ENCODE assay signal across 8 mouse cellular contexts in the genomic region with DNA sequence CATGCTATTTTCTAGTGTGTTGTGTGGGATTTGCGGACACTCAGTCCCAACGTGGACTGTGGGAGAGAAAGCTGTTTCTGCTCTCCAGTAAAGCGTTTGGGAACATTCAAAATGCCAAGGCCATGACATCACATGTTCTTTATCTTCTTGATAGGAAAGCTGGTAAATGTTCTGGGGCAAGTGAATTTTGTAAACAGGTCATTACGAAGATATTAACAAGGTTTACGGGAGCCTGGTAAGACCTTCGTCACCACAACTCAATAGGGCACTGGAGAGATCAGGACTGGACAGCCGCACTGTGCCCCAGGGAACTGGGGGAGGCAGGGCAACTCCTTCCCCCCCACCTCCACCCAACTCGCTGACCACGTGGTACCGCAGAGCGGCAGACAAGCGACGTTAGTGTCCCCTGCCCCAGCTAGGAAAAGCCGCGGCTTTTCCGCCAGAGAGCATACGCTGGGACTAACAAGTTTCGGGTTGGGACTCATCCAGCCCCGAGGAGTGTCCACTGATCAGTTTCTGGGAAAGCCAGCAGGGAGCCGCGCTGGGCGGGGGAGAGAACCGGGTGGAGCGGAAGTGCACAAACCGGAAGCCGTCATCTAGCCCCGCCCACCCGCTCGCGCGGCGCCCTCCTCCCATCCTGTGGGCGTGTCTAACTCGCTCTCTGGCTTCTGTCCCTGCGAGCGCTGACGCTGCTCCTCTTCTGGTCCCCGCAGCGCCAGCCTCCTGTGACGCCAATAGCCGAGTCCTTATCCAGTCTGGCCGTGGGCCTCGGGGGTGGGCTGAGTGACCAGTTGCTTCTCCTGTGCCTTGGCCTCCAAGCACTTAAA. TPM values are rescaled to one million over a fixed set of nuclear protein-coding genes. Genes with fewer than 3 reads are reported as not detected.
DNase-seq lines count a peak whose midpoint lies in the region; ATAC-seq and TF ChIP-seq lines count a peak whose summit lies in the region.

No protein-coding gene starts in this region.

- CTCF ChIA-PET in Patski (lab: Charles Lee), result interaction anchor here (0.7 to 6.8 kb wide), 5 partner anchors 14 to 188 kb away, joined by 3 to 72 read pairs (median 6); no protein-coding TSS in a partner anchor

- peak overlapping the region; percentile 63 for H3K4me3 ChIP-seq in hindbrain, embryonic 15.5 days

- peaks cover 18% of the 10 kb centered on the region for H3K4me1 ChIP-seq in hindbrain, embryonic 15.5 days (replicated peaks)

- H3K9ac ChIP-seq in hindbrain, embryonic 15.5 days, result peak overlapping the region; percentile 63

- no peaks in the 10 kb centered on the region for H3K36me3 ChIP-seq in hindbrain, embryonic 15.5 days

- ATAC-seq in Patski, result peak; percentile 92
- peak; percentile 96 for ATAC-seq in hindbrain, embryonic 15.5 days (ENCODE audit: low FRiP score, low read depth)

- H3K9me3 ChIP-seq in hindbrain, embryonic 15.5 days, result no peaks in the 10 kb centered on the region

- POLR2A ChIA-PET in Patski (lab: Charles Lee), result interaction anchor here (0.6 to 7.0 kb wide), 6 partner anchors 13 to 677 kb away, joined by 3 to 46 read pairs (median 4); a partner anchor contains a TSS

- peak overlapping the region; percentile 98 for H3K27ac ChIP-seq in hindbrain, embryonic 15.5 days (replicated peaks)

- DNase-seq in Patski (ENCODE audit: low read depth, low spot score), result peak; percentile 96
- DNase-seq in cerebellum, postnatal 14 days, result peak; percentile 100
- DNase-seq in frontal cortex, postnatal 25 days (ENCODE audit: low spot score in 2 of 2), result peak; percentile 99
- peak; percentile 98 for DNase-seq in left cerebral cortex, adult 11 months (ENCODE audit: low spot score)
- DNase-seq in lung, postnatal 4 days, result peak; percentile 99
- peak; percentile 93 for DNase-seq in retina, postnatal 7 days (ENCODE audit: low read depth, low spot score)
- DNase-seq in urinary bladder, adult 2 months (ENCODE audit: low spot score), result peak; percentile 95

- in situ Hi-C loops in Patski (cut with MboI; ENCODE audit: low pct_unique_long_range_greater_than_20kb), result loop anchor here (25.0 kb wide), 1 partner anchor 1013 kb away; a partner anchor contains a TSS

- no peak for TF ChIP-seq CTCF in Patski (IDR thresholded peaks at IDR 0.05)

- peak overlapping the region; percentile 67 for H3K4me2 ChIP-seq in hindbrain, embryonic 15.5 days

- WGBS in hindbrain, embryonic 15.5 days, result under 1% methylated on average over 43 of the region's 43 CpGs

- H3K27me3 ChIP-seq in Patski, result no peaks in the 10 kb centered on the region
- H3K27me3 ChIP-seq in hindbrain, embryonic 15.5 days, result no peaks in the 10 kb centered on the region

RNA-seq across cellular contexts. Expression of a gene that starts 16.4 kb away (rescaled TPM):
- 92.3 TPM for polyA plus RNA-seq in Patski (2021)
- polyA plus RNA-seq in hindbrain, embryonic 15.5 days (2015; fragmentation: Nextera tagmentation; extraction: Ambion mirVana), result 63.6 and 66.1 TPM in 2 replicates
- polyA plus RNA-seq in urinary bladder, adult 2 months (2012; rRNA removed), result 86.0 and 114 TPM in 2 replicates

Comparison
In these comparisons a context has a peak if more than half of its experiments do, and no peak if none do; other contexts are left out.
1. Peak in every context shown above with its lines: DNase-seq, ATAC-seq, H3K4me3 ChIP-seq and H3K27ac ChIP-seq.